Mouse (Mus musculus) liver, adult 2 months (tissue): ENCODE results near the gene Anapc11.
A peak's percentile ranks its signal among the peaks of the same experiment; 100 is the strongest.

Source experiments
- CTCF ChIP-seq: fragments of 200-500 bp; IDR thresholded peaks from 2 replicates; pipeline ENCODE4 v1.5.1; 2011; ENCODE audit warnings: low read depth, low read length, control low read depth
- POLR2A ChIP-seq: fragments of 200-500 bp; IDR thresholded peaks from 2 replicates; pipeline ENCODE4 v1.6.1; 2011; ENCODE audit warnings: low read length, control low read depth; ENCODE audit not compliant: insufficient read depth; ENCODE audit errors: extremely low read depth

DNA sequence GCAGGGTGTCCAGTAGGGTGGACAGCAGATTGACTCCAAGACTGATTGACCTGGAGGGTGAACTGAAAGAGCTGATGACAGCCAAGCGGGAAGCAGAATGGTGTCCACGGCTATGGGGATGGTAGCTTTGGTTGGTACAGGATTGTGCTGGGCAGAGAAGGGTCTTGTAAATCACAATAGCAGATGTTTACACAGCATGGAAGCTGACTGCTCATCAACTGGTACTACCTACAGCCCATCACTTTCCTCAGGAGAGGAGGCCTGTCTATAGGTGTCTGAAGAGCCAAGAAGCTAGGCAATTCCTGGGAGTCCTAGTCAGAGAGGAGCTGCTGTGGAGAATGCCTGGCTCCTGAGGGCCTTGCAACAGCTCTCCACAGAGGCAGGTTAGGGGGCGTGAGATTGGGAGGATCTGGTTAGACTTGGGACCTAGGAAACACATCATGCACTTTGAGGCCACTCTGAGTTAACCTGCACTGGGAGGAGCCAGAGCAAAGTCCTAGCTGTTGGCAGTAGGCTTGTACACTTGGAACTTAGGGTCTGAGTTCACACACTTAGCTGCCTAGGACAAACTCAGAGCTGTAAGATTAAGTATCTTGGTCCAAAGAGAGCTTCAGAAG lies 21.7 kb upstream of the Anapc11 start:
- TF ChIP-seq CTCF (no peak), POLR2A (peak; percentile 59; the same call in 1 of the 2 replicates)
